Mouse (Mus musculus) A20 (cell line): ENCODE results near the gene Pou2f3.
A peak's percentile ranks its signal among the peaks of the same experiment; 100 is the strongest.
"Not testable (repeated sequence)": the region's sequence is repeated elsewhere in the genome, so short reads cannot be mapped to it uniquely, and the experiment has no call there.

Experiments
- DNase-seq: peaks from one replicate; pipeline ENCODE4 v3.0.0-alpha.2; 2011; ENCODE audit warnings: low read depth, low spot score

Pou2f3 gene

GRCm38 (mm10) chr9:43167081-43167480, 43.1 kb downstream of the Pou2f3 start:
- no peak for DNase-seq

GRCm38 (mm10) chr9:43166346-43166745, 43.8 kb downstream of the Pou2f3 start:
- no peak for DNase-seq

- DNase-seq: no peak
Measured at GRCm38 (mm10) chr9:43155960-43156359, 54.2 kb downstream of the Pou2f3 start.

- no peak for DNase-seq
Measured at GRCm38 (mm10) chr9:43151779-43152178, 58.4 kb downstream of the Pou2f3 start.

- no peak for DNase-seq
Measured at GRCm38 (mm10) chr9:43150957-43151356, 59.2 kb downstream of the Pou2f3 start.

- DNase-seq: no peak
Measured at GRCm38 (mm10) chr9:43150075-43150474, 60.1 kb downstream of the Pou2f3 start.

- no peak for DNase-seq
Measured at GRCm38 (mm10) chr9:43149498-43149897, 60.7 kb downstream of the Pou2f3 start.

GRCm38 (mm10) chr9:43145196-43145595, 65.0 kb downstream of the Pou2f3 start:
- no peak for DNase-seq

- no peak for DNase-seq
Measured at GRCm38 (mm10) chr9:43144206-43144810, 65.9 kb downstream of the Pou2f3 start.

- peak; percentile 60 for DNase-seq
Measured at GRCm38 (mm10) chr9:43141839-43142238, 68.3 kb downstream of the Pou2f3 start.

GRCm38 (mm10) chr9:43133525-43133924, 76.6 kb downstream of the Pou2f3 start:
- DNase-seq: no peak

GRCm38 (mm10) chr9:43132380-43132779, 77.8 kb downstream of the Pou2f3 start:
- no peak for DNase-seq

GRCm38 (mm10) chr9:43131940-43132339, 78.2 kb downstream of the Pou2f3 start:
- DNase-seq: no peak

- peak; percentile 19 for DNase-seq
Measured at GRCm38 (mm10) chr9:43130684-43131083, 79.5 kb downstream of the Pou2f3 start.

- no peak for DNase-seq
Measured at GRCm38 (mm10) chr9:43127101-43127787, 82.9 kb downstream of the Pou2f3 start.

- DNase-seq: peak; percentile 40
Measured at GRCm38 (mm10) chr9:43122379-43122778, 87.8 kb downstream of the Pou2f3 start.

- not testable (repeated sequence) for DNase-seq
Measured at GRCm38 (mm10) chr9:43121948-43122347, 88.2 kb downstream of the Pou2f3 start.

GRCm38 (mm10) chr9:43116997-43117336, 93.2 kb downstream of the Pou2f3 start:
- no peak for DNase-seq

- no peak for DNase-seq
Measured at GRCm38 (mm10) chr9:43116134-43116996, 93.8 kb downstream of the Pou2f3 start, which contains the start of gene Tmem136. Gene Tmem136 (minus strand): TSS chr9:43116570.

- DNase-seq: no peak
Measured at GRCm38 (mm10) chr9:43115431-43116133, 94.6 kb downstream of the Pou2f3 start.

GRCm38 (mm10) chr9:43114833-43115232, 95.3 kb downstream of the Pou2f3 start:
- DNase-seq: no peak
